Mouse (Mus musculus): ENCODE measurements around the gene C1s2.
A peak's percentile ranks its signal among the peaks of the same experiment; 100 is the strongest.

GRCm38 (mm10) chr6:124662477-124663423, 26.9 kb upstream of the C1s2 start, which contains the start of gene Lpcat3:
- peak; percentile 47; the same call in 1 of the 2 replicates for TF ChIP-seq CTCF (IDR thresholded peaks at IDR 0.05; ENCODE audit: control insufficient read depth, insufficient read depth, low read length)
- TF ChIP-seq POLR2A (IDR thresholded peaks at IDR 0.05; ENCODE audit: borderline replicate concordance, control insufficient read depth, low read depth, low read length): peak; percentile 33; the same call in 1 of the 2 replicates

Measured in bone marrow, adult 2 months (tissue).